ENCODE assay signal across 8 mouse cellular contexts in genomic region chr8:122282501-122283355, GRCm38 (mm10). TPM values are rescaled to one million over a fixed set of nuclear protein-coding genes. Genes with fewer than 3 reads are reported as not detected.
DNase-seq lines count a peak whose midpoint lies in the region; ATAC-seq and TF ChIP-seq lines count a peak whose summit lies in the region.

No protein-coding gene starts in this region.

- H3K9me3 ChIP-seq in ES-Bruce4 (replicated peaks; ENCODE audit: control insufficient read depth, insufficient read depth, low read length, poor library complexity, severe bottlenecking), result no peaks in the 10 kb centered on the region
- no peaks in the 10 kb centered on the region for H3K9me3 ChIP-seq in limb, embryonic 12.5 days
- H3K9me3 ChIP-seq in midbrain, embryonic 16.5 days (replicated peaks; ENCODE audit: control insufficient read depth, low read length, poor library complexity, severe bottlenecking), result no peaks in the 10 kb centered on the region

- TF ChIP-seq EP300 in ES-Bruce4 (IDR thresholded peaks at IDR 0.05; ENCODE audit: insufficient read depth, low read depth, low read length), result no peak

- H3K27ac ChIP-seq in ES-Bruce4 (ENCODE audit: insufficient read depth, low read length), result no peak overlapping the region
- H3K27ac ChIP-seq in limb, embryonic 12.5 days, result peak overlapping the region; percentile 19; the same call in 1 of the 2 replicates
- H3K27ac ChIP-seq in midbrain, embryonic 16.5 days (ENCODE audit: low read length), result peak overlapping the region; percentile 38; the same call in 1 of the 2 replicates

- peak overlapping the region; percentile 89 for H3K9ac ChIP-seq in ES-Bruce4 (ENCODE audit: low read depth, poor library complexity, severe bottlenecking)
- peak overlapping the region; percentile 57 for H3K9ac ChIP-seq in limb, embryonic 12.5 days (replicated peaks)
- peak overlapping the region; percentile 82 for H3K9ac ChIP-seq in midbrain, embryonic 16.5 days (ENCODE audit: low read depth, low read length)

- peaks cover 13% of the 10 kb centered on the region for H3K27me3 ChIP-seq in ES-Bruce4 (ENCODE audit: control insufficient read depth, insufficient read depth, low read length, poor library complexity, severe bottlenecking)
- peaks cover 39% of the 10 kb centered on the region for H3K27me3 ChIP-seq in limb, embryonic 12.5 days
- no peaks in the 10 kb centered on the region; the same call in 1 of the 2 replicates for H3K27me3 ChIP-seq in midbrain, embryonic 16.5 days (ENCODE audit: control insufficient read depth, insufficient read depth, low read depth, low read length)

- peak overlapping the region; percentile 83 for H3K4me2 ChIP-seq in limb, embryonic 12.5 days
- peak overlapping the region; percentile 99 for H3K4me2 ChIP-seq in midbrain, embryonic 16.5 days (ENCODE audit: low read length)

- H3K4me3 ChIP-seq in ES-Bruce4 (ENCODE audit: low read depth, low read length), result peak overlapping the region; percentile 78
- peak overlapping the region; percentile 52 for H3K4me3 ChIP-seq in limb, embryonic 12.5 days (replicated peaks)
- peak overlapping the region; percentile 77 for H3K4me3 ChIP-seq in midbrain, embryonic 16.5 days (ENCODE audit: low read depth, low read length)

- no peak for ATAC-seq in limb, embryonic 12.5 days (ENCODE audit: insufficient number of reproducible peaks, insufficient read depth, low FRiP score, low TSS enrichment, low read depth)
- no peak for ATAC-seq in midbrain, embryonic 16.5 days

- no peak for TF ChIP-seq CTCF in ES-Bruce4 (IDR thresholded peaks at IDR 0.05; ENCODE audit: low read depth, low read length)

- under 1% methylated on average over 70 of the region's 70 CpGs for WGBS in limb, embryonic 12.5 days
- WGBS in midbrain, embryonic 16.5 days, result under 1% methylated on average over 48 of the region's 70 CpGs

- DNase-seq in 3T3-L1 (ENCODE audit: low read depth, low spot score), result peak; percentile 40
- peak; percentile 37 for DNase-seq in embryo, embryonic 11 days
- DNase-seq in heart, postnatal 4 days, result peak; percentile 42
- peak; percentile 53 to 71 for DNase-seq in thymus, postnatal 36 days
- no peak for DNase-seq in frontal cortex, adult 2 months (ENCODE audit: extremely low spot score in 1 of 2, low spot score in 1 of 2)

- no peaks in the 10 kb centered on the region for H3K36me3 ChIP-seq in ES-Bruce4 (ENCODE audit: control insufficient read depth, insufficient read depth, low read length, poor library complexity, severe bottlenecking)
- no peaks in the 10 kb centered on the region for H3K36me3 ChIP-seq in limb, embryonic 12.5 days
- no peaks in the 10 kb centered on the region for H3K36me3 ChIP-seq in midbrain, embryonic 16.5 days (ENCODE audit: control insufficient read depth, insufficient read depth, low read length)

- peaks cover 2% of the 10 kb centered on the region for H3K4me1 ChIP-seq in ES-Bruce4 (ENCODE audit: control insufficient read depth, insufficient read depth, low read length)
- H3K4me1 ChIP-seq in limb, embryonic 12.5 days (replicated peaks), result peaks cover 44% of the 10 kb centered on the region
- peaks cover 28% of the 10 kb centered on the region; the same call in 1 of the 2 replicates for H3K4me1 ChIP-seq in midbrain, embryonic 16.5 days (ENCODE audit: control insufficient read depth, insufficient read depth, low read length)

- no peak for TF ChIP-seq POLR2A in ES-Bruce4 (IDR thresholded peaks at IDR 0.05; ENCODE audit: insufficient read depth, low read length)

RNA-seq across cellular contexts. Expression of gene Zfpm1, which starts 0.8 kb away (rescaled TPM):
- polyA plus RNA-seq in ES-Bruce4 (2011; ENCODE audit: insufficient read depth, insufficient read length, low read depth, missing spikeins), result 15.5 and 16.8 TPM in 2 replicates
- total RNA-seq in heart, postnatal 4 days (2021), result 10 to 100 TPM; 45.7 to 47.0 TPM
- polyA plus RNA-seq in limb, embryonic 12.5 days (2016; fragmentation: Nextera tagmentation; extraction: Ambion mirVana), result 1.2 and 1.4 TPM in 2 replicates
- polyA plus RNA-seq in midbrain, embryonic 16.5 days (2015; fragmentation: Nextera tagmentation; extraction: Ambion mirVana), result 0.77 and 1.2 TPM in 2 replicates
- polyA plus RNA-seq in frontal cortex, adult 2 months (2012; rRNA removed), result 26.0 and 36.1 TPM in 2 replicates

Comparison
In these comparisons a context has a peak if more than half of its experiments do, and no peak if none do; other contexts are left out.
1. DNase-seq: peak in 3T3-L1 (single experiment), embryo, embryonic 11 days (single experiment), heart, postnatal 4 days (single experiment) and thymus, postnatal 36 days (2 of 2); none in frontal cortex, adult 2 months (0 of 2).
2. Peak in every context shown above with its lines, with median percentiles within 50 percentile points of each other: H3K4me3 ChIP-seq and H3K9ac ChIP-seq.